ENCODE assay signal across 9 mouse cellular contexts in the genomic region with DNA sequence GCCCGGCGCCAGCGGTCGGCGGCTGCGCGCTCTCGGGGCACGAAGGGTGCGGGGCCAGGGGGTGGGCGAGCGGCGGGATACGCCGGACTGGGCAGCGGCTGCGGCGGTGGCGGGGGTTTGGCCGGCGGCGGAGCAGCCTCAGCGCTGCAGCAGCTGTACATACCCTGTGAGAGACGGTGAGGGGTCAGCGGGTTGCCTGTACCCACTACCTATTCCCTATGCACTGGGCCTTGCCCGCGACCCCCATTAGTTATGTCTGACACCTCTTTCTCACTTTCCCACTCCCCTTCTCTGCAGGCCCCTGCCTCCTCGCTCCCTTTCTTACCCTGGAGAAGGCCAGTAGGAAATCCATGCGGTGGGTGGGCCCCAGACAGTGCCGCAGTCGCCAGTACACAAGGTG. TPM values are rescaled to one million over a fixed set of nuclear protein-coding genes. Genes with fewer than 3 reads are reported as not detected.
DNase-seq lines count a peak whose midpoint lies in the region; ATAC-seq and TF ChIP-seq lines count a peak whose summit lies in the region.
"Had no signal": no experiment of that assay in that cellular context is flagged by ENCODE, and none has a peak within 500 bp of the region (broad histone marks: within the 10 kb centered on the region; RNA-seq: fewer than 3 reads in every experiment).

No protein-coding gene starts in this region.

- H3K9ac ChIP-seq in kidney, postnatal 0 days (ENCODE audit: low read depth, low read length) = peak overlapping the region; percentile 47
- 0 out of 2 replicates have a peak overlapping the region, but pooled peaks have one; percentile 17 for H3K9ac ChIP-seq in forebrain, embryonic 12.5 days
- peak overlapping the region; percentile 48 for H3K9ac ChIP-seq in limb, embryonic 12.5 days (replicated peaks)
- H3K9ac ChIP-seq in neural tube, embryonic 15.5 days (replicated peaks) = 0 out of 2 replicates have a peak overlapping the region, but pooled peaks have one; percentile 30

- no peak for ATAC-seq in kidney, postnatal 0 days (replicated peaks; ENCODE audit: low FRiP score, low read depth)
- ATAC-seq in forebrain, embryonic 12.5 days (ENCODE audit: low FRiP score) = no peak
- no peak for ATAC-seq in limb, embryonic 12.5 days (ENCODE audit: insufficient number of reproducible peaks, insufficient read depth, low FRiP score, low TSS enrichment, low read depth)
- ATAC-seq in neural tube, embryonic 15.5 days (ENCODE audit: low FRiP score) = no peak

- H3K27ac ChIP-seq in kidney, postnatal 0 days = no peak overlapping the region
- no peak overlapping the region for H3K27ac ChIP-seq in forebrain, embryonic 12.5 days
- H3K27ac ChIP-seq in limb, embryonic 12.5 days = no peak overlapping the region
- no peak overlapping the region for H3K27ac ChIP-seq in neural tube, embryonic 15.5 days (replicated peaks)

- H3K36me3 ChIP-seq in kidney, postnatal 0 days (ENCODE audit: insufficient read depth, low read length) = peaks cover under 1% of the 10 kb centered on the region; the same call in 1 of the 2 replicates
- peaks cover 6% of the 10 kb centered on the region; the same call in 1 of the 2 replicates for H3K36me3 ChIP-seq in forebrain, embryonic 12.5 days (replicated peaks)
- H3K36me3 ChIP-seq in limb, embryonic 12.5 days = peaks cover 5% of the 10 kb centered on the region
- peaks cover 6% of the 10 kb centered on the region; the same call in 1 of the 2 replicates for H3K36me3 ChIP-seq in neural tube, embryonic 15.5 days

- H3K9me3 ChIP-seq in kidney, postnatal 0 days (replicated peaks; ENCODE audit: low read length) = no peaks in the 10 kb centered on the region
- no peaks in the 10 kb centered on the region for H3K9me3 ChIP-seq in forebrain, embryonic 12.5 days
- H3K9me3 ChIP-seq in limb, embryonic 12.5 days = no peaks in the 10 kb centered on the region; the same call in 1 of the 2 replicates
- H3K9me3 ChIP-seq in neural tube, embryonic 15.5 days (replicated peaks) = no peaks in the 10 kb centered on the region

- H3K4me1 ChIP-seq in kidney, postnatal 0 days (replicated peaks; ENCODE audit: insufficient read depth, low read length) = peaks cover 20% of the 10 kb centered on the region
- H3K4me1 ChIP-seq in forebrain, embryonic 12.5 days = peaks cover 28% of the 10 kb centered on the region
- peaks cover 18% of the 10 kb centered on the region for H3K4me1 ChIP-seq in limb, embryonic 12.5 days (replicated peaks)
- H3K4me1 ChIP-seq in neural tube, embryonic 15.5 days = peaks cover 48% of the 10 kb centered on the region

- WGBS in kidney, postnatal 0 days = 7% methylated on average over 13 of the region's 31 CpGs
- 3% methylated on average over 29 of the region's 31 CpGs for WGBS in forebrain, embryonic 12.5 days
- WGBS in limb, embryonic 12.5 days = under 1% methylated on average over 26 of the region's 31 CpGs
- 8% methylated on average over 13 of the region's 31 CpGs for WGBS in neural tube, embryonic 15.5 days

- peak overlapping the region; percentile 29 for H3K4me3 ChIP-seq in kidney, postnatal 0 days (replicated peaks; ENCODE audit: low read depth, low read length)
- H3K4me3 ChIP-seq in forebrain, embryonic 12.5 days (replicated peaks) = peak overlapping the region; percentile 36
- H3K4me3 ChIP-seq in limb, embryonic 12.5 days (replicated peaks) = peak overlapping the region; percentile 44
- peak overlapping the region; percentile 35 for H3K4me3 ChIP-seq in neural tube, embryonic 15.5 days (replicated peaks)

- DNase-seq in kidney, postnatal 0 days (ENCODE audit: low spot score) = no peak
- no peak for DNase-seq in kidney, adult 9 months
- DNase-seq in cerebellum, postnatal 25 days = no peak
- no peak for DNase-seq in retina, postnatal 1 day
- DNase-seq in adrenal gland, adult (ENCODE audit: inconsistent age in 2 of 2, low spot score in 1 of 2) = no peak
- DNase-seq: cerebellum, postnatal 10 days had no signal

- H3K4me2 ChIP-seq in kidney, postnatal 0 days (ENCODE audit: low read length) = peak overlapping the region; percentile 55
- peak overlapping the region; percentile 49 for H3K4me2 ChIP-seq in forebrain, embryonic 12.5 days
- peak overlapping the region; percentile 62 for H3K4me2 ChIP-seq in limb, embryonic 12.5 days
- H3K4me2 ChIP-seq in neural tube, embryonic 15.5 days = peak overlapping the region; percentile 53

- H3K27me3 ChIP-seq in kidney, postnatal 0 days (ENCODE audit: insufficient read depth, low read length) = peaks cover 33% of the 10 kb centered on the region
- H3K27me3 ChIP-seq in forebrain, embryonic 12.5 days = peaks cover 67% of the 10 kb centered on the region
- peaks cover 65% of the 10 kb centered on the region for H3K27me3 ChIP-seq in limb, embryonic 12.5 days
- H3K27me3 ChIP-seq in neural tube, embryonic 15.5 days (replicated peaks) = peaks cover 67% of the 10 kb centered on the region

- no peak for TF ChIP-seq CTCF in kidney, postnatal 0 days (IDR thresholded peaks at IDR 0.05; ENCODE audit: low read depth)

RNA-seq across cellular contexts. Expression of a gene that starts 3.2 kb away (rescaled TPM):
- polyA plus RNA-seq in kidney, postnatal 0 days (2015; fragmentation: Nextera tagmentation; extraction: Ambion mirVana) = 50.6 and 53.5 TPM in 2 replicates
- polyA plus RNA-seq in forebrain, embryonic 12.5 days (2016; fragmentation: Nextera tagmentation; extraction: Ambion mirVana) = 55.5 and 60.0 TPM in 2 replicates
- 75.4 and 78.0 TPM in 2 replicates for polyA plus RNA-seq in limb, embryonic 12.5 days (2016; fragmentation: Nextera tagmentation; extraction: Ambion mirVana)
- 40.7 and 48.9 TPM in 2 replicates for polyA plus RNA-seq in neural tube, embryonic 15.5 days (2015; fragmentation: Nextera tagmentation; extraction: Ambion mirVana)

RNA-seq across cellular contexts. Expression of a gene that starts 9.3 kb away (rescaled TPM):
- polyA plus RNA-seq in kidney, postnatal 0 days (2015; fragmentation: Nextera tagmentation; extraction: Ambion mirVana) = 0.80 and 1.3 TPM in 2 replicates
- polyA plus RNA-seq in forebrain, embryonic 12.5 days (2016; fragmentation: Nextera tagmentation; extraction: Ambion mirVana) = 0.73 and 0.95 TPM in 2 replicates
- 1.6 and 2.2 TPM in 2 replicates for polyA plus RNA-seq in limb, embryonic 12.5 days (2016; fragmentation: Nextera tagmentation; extraction: Ambion mirVana)
- 1.4 and 1.7 TPM in 2 replicates for polyA plus RNA-seq in neural tube, embryonic 15.5 days (2015; fragmentation: Nextera tagmentation; extraction: Ambion mirVana)

RNA-seq across cellular contexts. Expression of a gene that starts 19.5 kb away (rescaled TPM):
- 99.2 and 105 TPM in 2 replicates for polyA plus RNA-seq in kidney, postnatal 0 days (2015; fragmentation: Nextera tagmentation; extraction: Ambion mirVana)
- polyA plus RNA-seq in forebrain, embryonic 12.5 days (2016; fragmentation: Nextera tagmentation; extraction: Ambion mirVana) = 275 and 276 TPM in 2 replicates
- 171 and 175 TPM in 2 replicates for polyA plus RNA-seq in limb, embryonic 12.5 days (2016; fragmentation: Nextera tagmentation; extraction: Ambion mirVana)
- 211 and 253 TPM in 2 replicates for polyA plus RNA-seq in neural tube, embryonic 15.5 days (2015; fragmentation: Nextera tagmentation; extraction: Ambion mirVana)

RNA-seq across cellular contexts. Expression of a gene that starts 38.6 kb away (rescaled TPM):
- 81.3 and 84.5 TPM in 2 replicates for polyA plus RNA-seq in kidney, postnatal 0 days (2015; fragmentation: Nextera tagmentation; extraction: Ambion mirVana)
- polyA plus RNA-seq in forebrain, embryonic 12.5 days (2016; fragmentation: Nextera tagmentation; extraction: Ambion mirVana) = 38.6 and 44.6 TPM in 2 replicates
- 50.0 and 65.6 TPM in 2 replicates for polyA plus RNA-seq in limb, embryonic 12.5 days (2016; fragmentation: Nextera tagmentation; extraction: Ambion mirVana)
- 55.7 and 65.9 TPM in 2 replicates for polyA plus RNA-seq in neural tube, embryonic 15.5 days (2015; fragmentation: Nextera tagmentation; extraction: Ambion mirVana)

RNA-seq across cellular contexts. Expression of a gene that starts 44.3 kb away (rescaled TPM):
- polyA plus RNA-seq in kidney, postnatal 0 days (2015; fragmentation: Nextera tagmentation; extraction: Ambion mirVana) = 0.29 and 0.32 TPM in 2 replicates
- polyA plus RNA-seq in forebrain, embryonic 12.5 days (2016; fragmentation: Nextera tagmentation; extraction: Ambion mirVana) = 0.33 and 0.47 TPM in 2 replicates
- 0.35 and 0.37 TPM in 2 replicates for polyA plus RNA-seq in limb, embryonic 12.5 days (2016; fragmentation: Nextera tagmentation; extraction: Ambion mirVana)
- polyA plus RNA-seq in neural tube, embryonic 15.5 days (2015; fragmentation: Nextera tagmentation; extraction: Ambion mirVana) = 3.2 and 4.2 TPM in 2 replicates
